Mouse (Mus musculus): Measurements from ENCODE around the gene Plin4. TPM values are rescaled to one million over a fixed set of nuclear protein-coding genes. Genes with fewer than 3 reads are reported as not detected.

The Plin4 gene
- total RNA-seq, 2 experiments from 2014 or later = 0.14 to 1.4 TPM

DNA sequence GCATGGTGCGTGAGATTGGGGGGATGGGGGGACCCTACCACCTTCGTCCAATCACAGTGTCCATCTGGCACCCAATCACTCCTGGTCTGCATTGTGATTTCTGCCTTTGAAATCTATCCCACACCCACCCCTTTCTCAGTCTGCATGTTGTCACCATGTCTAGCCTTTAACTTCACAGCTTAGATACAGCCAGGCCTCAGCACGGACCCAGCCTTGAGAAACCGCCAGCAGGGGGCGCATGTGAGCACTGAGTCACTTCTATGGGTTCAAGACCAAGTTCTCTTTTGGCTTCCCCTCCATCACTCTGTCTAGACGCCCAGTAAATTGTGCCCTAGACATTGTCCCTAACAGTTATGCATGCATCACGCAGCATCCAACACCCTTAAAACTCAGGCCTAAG, 22.2 kb upstream of the Plin4 start:
- intact Hi-C loops (cut with DNase I) = loop anchor here (5.0 kb wide), 1 partner anchor 120 kb away; no protein-coding TSS in a partner anchor
- no peak for DNase-seq (ENCODE audit: extremely low spot score in 1 of 2, low spot score in 2 of 2)

- DNase-seq (ENCODE audit: extremely low spot score in 1 of 2, low spot score in 2 of 2) = no peak
- intact Hi-C loops (cut with DNase I) = loop anchor here (5.0 kb wide), 1 partner anchor 121 kb away; no protein-coding TSS in a partner anchor
These were observed 21.5 kb upstream of the Plin4 start for GRCm38 (mm10) chr17:56131136-56131535.

DNA sequence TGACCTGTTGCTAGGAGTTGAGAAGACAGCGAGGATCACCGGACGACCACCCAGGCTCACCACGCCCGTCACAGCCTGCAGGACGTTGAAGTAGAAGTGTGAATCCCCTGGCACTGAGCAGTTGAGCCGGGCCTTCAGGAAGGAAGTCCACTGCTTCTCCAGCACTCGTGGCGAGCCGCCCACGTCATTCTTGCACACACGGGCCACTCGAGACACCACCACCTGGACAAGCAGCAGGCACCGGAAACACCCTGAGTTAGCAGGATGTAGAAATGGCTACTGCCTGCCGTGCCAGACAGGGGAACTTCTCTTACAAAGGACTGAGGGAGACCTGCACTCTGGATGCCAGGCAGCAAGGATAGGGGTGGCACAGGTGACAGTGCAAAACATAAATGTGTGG, 18.6 kb upstream of the Plin4 start:
- DNase-seq (ENCODE audit: extremely low spot score in 1 of 2, low spot score in 2 of 2) = peak in 1 of 2 experiments; percentile 32
- intact Hi-C loops (cut with DNase I) = no loop called here

DNA sequence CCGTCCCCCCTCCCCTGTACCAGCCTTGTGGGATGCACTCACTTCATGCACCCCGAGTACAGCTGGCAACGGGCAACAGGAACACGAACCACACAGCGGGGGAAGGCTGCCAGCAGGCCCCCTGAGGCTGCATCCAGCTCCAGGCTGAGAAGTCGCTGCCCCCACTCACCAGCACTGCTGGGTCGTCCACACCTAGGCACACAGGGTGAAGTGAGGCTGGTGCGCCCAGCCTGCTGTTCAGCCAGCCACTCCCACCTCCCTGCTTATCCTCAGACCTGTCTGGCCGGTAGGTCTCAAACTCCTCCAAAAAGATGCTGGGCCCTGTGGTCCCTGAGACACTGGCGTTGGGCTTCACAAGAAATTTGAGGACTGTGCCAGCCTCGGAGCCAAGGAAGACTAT, 16.6 kb upstream of the Plin4 start:
- intact Hi-C loops (cut with DNase I) = no loop called here
- no peak for DNase-seq (ENCODE audit: extremely low spot score in 1 of 2, low spot score in 2 of 2)

DNA sequence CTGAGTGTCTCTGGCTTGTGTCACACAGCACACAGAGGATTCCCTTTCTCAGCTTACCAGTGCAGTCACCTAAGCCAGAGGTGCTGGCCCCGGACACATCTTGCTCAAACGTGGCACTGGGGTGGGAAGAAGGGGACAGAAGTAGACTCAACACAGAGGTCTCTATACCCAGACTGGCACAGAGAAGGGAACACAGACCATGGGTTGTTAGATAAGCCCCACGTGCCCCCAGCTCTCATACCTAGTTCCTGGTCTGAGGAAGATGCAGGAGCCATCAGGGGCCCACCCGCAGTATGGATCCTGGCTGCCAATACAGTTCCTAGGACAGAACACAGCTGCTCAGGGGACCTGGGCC, 15.7 kb upstream of the Plin4 start:
- DNase-seq (ENCODE audit: extremely low spot score in 1 of 2, low spot score in 2 of 2) = no peak
- intact Hi-C loops (cut with DNase I) = no loop called here

GRCm38 (mm10) chr17:56124377-56125275, 15.0 kb upstream of the Plin4 start:
- intact Hi-C loops (cut with DNase I) = no loop called here
- DNase-seq (ENCODE audit: extremely low spot score in 1 of 2, low spot score in 2 of 2) = no peak

- intact Hi-C loops (cut with DNase I) = no loop called here
- no peak for DNase-seq (ENCODE audit: extremely low spot score in 1 of 2, low spot score in 2 of 2)
These were observed 14.2 kb upstream of the Plin4 start for GRCm38 (mm10) chr17:56123681-56124340.

- DNase-seq (ENCODE audit: extremely low spot score in 1 of 2, low spot score in 2 of 2) = no peak
- intact Hi-C loops (cut with DNase I) = no loop called here
These were observed 13.6 kb upstream of the Plin4 start for GRCm38 (mm10) chr17:56123161-56123560.

- no peak for DNase-seq (ENCODE audit: extremely low spot score in 1 of 2, low spot score in 2 of 2)
- intact Hi-C loops (cut with DNase I) = no loop called here
These were observed 12.2 kb upstream of the Plin4 start, which contains the start of gene Lrg1 for GRCm38 (mm10) chr17:56121826-56122225. Gene Lrg1 (minus strand): TSS chr17:56122001.

GRCm38 (mm10) chr17:56119981-56120880, 10.6 kb upstream of the Plin4 start:
- DNase-seq (ENCODE audit: extremely low spot score in 1 of 2, low spot score in 2 of 2) = peak in 1 of 2 experiments; percentile 74
- intact Hi-C loops (cut with DNase I) = no loop called here

DNA sequence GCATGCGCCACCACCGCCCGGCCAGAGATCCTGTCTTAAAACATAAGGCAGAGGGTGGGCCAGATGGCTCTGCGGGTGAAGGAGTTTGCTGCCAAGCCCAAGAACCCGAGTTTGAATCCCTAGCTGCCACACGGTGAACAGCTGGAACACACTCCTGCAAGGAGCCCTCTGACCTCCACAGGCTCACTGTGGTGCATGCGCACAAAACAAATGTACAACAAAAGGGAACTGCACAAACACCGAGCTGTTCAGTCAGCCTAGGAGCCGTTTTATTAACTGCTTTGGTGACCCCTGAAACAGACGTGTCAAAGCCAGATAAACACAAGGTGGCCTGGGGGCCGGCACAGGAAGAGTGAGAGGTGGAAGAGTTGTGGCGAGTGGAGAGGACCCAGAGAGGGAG, 9.8 kb upstream of the Plin4 start:
- DNase-seq (ENCODE audit: extremely low spot score in 1 of 2, low spot score in 2 of 2) = no peak
- intact Hi-C loops (cut with DNase I) = no loop called here

- peak in 1 of 2 experiments; percentile 81 for DNase-seq (ENCODE audit: extremely low spot score in 1 of 2, low spot score in 2 of 2)
- intact Hi-C loops (cut with DNase I) = no loop called here
These were observed 7.7 kb upstream of the Plin4 start, which contains the start of gene Plin5 for GRCm38 (mm10) chr17:56117251-56117710. Gene Plin5 (minus strand): TSS chr17:56117596.

GRCm38 (mm10) chr17:56116193-56116592, 6.6 kb upstream of the Plin4 start:
- DNase-seq (ENCODE audit: extremely low spot score in 1 of 2, low spot score in 2 of 2) = no peak
- intact Hi-C loops (cut with DNase I) = no loop called here

DNA sequence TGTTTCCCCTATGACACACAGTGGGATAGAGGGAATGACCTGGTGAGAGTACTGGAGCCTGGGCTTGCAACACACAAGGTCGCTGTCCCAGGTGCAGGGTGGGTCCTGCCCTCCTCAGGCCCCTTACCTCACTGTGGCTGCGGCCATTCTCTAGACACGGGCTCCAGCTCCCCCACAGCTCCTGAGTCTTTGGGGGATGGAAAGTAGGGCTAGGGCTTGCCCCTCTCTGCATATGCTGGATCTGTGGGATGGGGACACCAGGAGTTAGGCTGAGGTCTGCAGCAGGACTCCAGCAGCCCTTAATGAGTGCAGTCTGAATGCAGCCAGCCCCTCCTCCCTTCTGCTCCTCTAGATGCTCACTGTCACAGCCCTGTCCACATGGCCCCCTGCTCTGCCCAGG, 3.1 kb upstream of the Plin4 start:
- DNase-seq (ENCODE audit: extremely low spot score in 1 of 2, low spot score in 2 of 2) = no peak
- intact Hi-C loops (cut with DNase I) = no loop called here

DNA sequence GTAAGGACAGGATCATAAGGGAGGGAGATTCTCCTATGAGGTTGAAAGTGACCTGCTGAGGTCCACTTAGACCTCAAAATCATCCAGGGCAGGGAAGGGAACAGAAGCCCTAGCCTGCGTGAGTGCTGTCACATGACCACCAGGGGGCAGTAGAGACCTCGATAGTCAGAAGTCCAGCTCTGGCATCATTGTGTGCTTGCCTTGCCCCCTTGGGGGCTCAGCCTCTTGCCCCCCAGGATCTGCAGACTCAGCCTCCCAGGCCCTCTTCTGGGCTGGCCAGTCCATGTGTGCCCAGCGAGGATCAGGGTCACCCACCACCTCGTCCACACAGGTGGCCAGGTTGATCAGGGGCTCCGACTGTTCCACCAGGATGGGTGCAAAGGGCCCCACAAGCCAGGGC, 2.3 kb upstream of the Plin4 start:
- intact Hi-C loops (cut with DNase I) = no loop called here

DNA sequence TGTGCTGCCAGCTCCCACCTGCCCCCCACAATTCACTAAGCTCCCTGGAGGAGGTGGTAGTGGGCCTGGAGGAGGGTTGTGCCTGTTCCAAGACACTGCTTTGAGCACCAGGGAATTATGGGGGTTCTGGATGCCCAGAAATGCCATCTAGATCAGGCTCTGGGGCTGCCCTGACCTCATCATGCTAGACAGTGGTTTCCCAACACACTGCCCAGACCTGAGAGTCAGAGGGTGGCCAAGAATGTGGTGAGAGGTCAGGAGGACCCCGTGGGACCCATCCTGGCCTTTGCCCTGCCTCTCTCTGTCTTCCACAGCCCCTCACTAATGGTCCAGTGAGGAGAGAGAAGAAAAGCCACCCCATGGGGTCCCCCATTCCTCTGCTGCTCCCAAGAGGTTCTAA, 1.4 kb upstream of the Plin4 start:
- DNase-seq (ENCODE audit: extremely low spot score in 1 of 2, low spot score in 2 of 2) = no peak
- intact Hi-C loops (cut with DNase I) = no loop called here

More for the DNA sequence above, 2.3 kb upstream of the Plin4 start:
- DNase-seq (ENCODE audit: extremely low spot score in 1 of 2, low spot score in 2 of 2) = peak in 1 of 2 experiments; percentile 73

DNA sequence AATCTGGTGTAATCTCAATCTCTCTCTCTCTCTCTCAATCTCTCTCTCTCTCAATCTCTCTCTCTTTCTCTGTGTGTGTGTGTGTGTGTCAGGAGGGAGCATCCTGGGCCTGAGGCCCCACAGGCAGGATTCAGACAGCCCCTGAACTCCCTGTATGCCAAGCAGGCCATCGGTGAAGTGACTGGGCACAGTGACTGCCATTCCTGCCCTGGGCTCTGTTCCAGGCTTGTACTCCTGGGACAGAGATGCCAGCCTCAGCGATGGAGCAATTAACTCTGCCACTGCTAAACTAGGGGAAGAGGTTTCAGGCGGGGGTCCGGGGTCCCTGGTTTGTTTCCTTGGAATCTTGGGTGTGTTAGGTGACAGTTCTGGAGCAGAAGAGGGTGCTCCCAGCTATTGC, 968 bp upstream of the Plin4 start:
- DNase-seq (ENCODE audit: extremely low spot score in 1 of 2, low spot score in 2 of 2) = no peak
- intact Hi-C loops (cut with DNase I) = no loop called here

GRCm38 (mm10) chr17:56108334-56109044, 1.1 kb downstream of the Plin4 start:
- intact Hi-C loops (cut with DNase I) = no loop called here
- no peak for DNase-seq (ENCODE audit: extremely low spot score in 1 of 2, low spot score in 2 of 2)

Data from left cerebral cortex, postnatal 10 days (tissue).